Mouse (Mus musculus): ENCODE results near the gene Dennd1a.

The Dennd1a gene

GRCm38 (mm10) chr2:37881262-37881913 lies 405.8 kb downstream of the Dennd1a start:
- DNase-seq (ENCODE audit: low read depth, low spot score), result no peak

GRCm38 (mm10) chr2:37879697-37880096 lies 407.5 kb downstream of the Dennd1a start:
- no peak for DNase-seq (ENCODE audit: low read depth, low spot score)

GRCm38 (mm10) chr2:37872791-37873190 lies 414.4 kb downstream of the Dennd1a start:
- no peak for DNase-seq (ENCODE audit: low read depth, low spot score)

GRCm38 (mm10) chr2:37869628-37870027 lies 417.6 kb downstream of the Dennd1a start:
- DNase-seq (ENCODE audit: low read depth, low spot score), result peak; percentile 37

- no peak for DNase-seq (ENCODE audit: low read depth, low spot score)
Observed at GRCm38 (mm10) chr2:37867387-37867786, 419.8 kb downstream of the Dennd1a start.

- peak; percentile 60 for DNase-seq (ENCODE audit: low read depth, low spot score)
Observed at GRCm38 (mm10) chr2:37857472-37857871, 429.7 kb downstream of the Dennd1a start.

GRCm38 (mm10) chr2:37856955-37857354 lies 430.2 kb downstream of the Dennd1a start:
- DNase-seq (ENCODE audit: low read depth, low spot score), result no peak

GRCm38 (mm10) chr2:37855226-37855625 lies 432.0 kb downstream of the Dennd1a start:
- no peak for DNase-seq (ENCODE audit: low read depth, low spot score)

- DNase-seq (ENCODE audit: low read depth, low spot score), result no peak
Observed at GRCm38 (mm10) chr2:37853878-37854435, 433.2 kb downstream of the Dennd1a start.

- DNase-seq (ENCODE audit: low read depth, low spot score), result no peak
Observed at GRCm38 (mm10) chr2:37850626-37851025, 436.6 kb downstream of the Dennd1a start.

- DNase-seq (ENCODE audit: low read depth, low spot score), result no peak
Observed at GRCm38 (mm10) chr2:37849357-37849756, 437.8 kb downstream of the Dennd1a start.

- DNase-seq (ENCODE audit: low read depth, low spot score), result peak; percentile 29
Observed at GRCm38 (mm10) chr2:37842719-37843118, 444.5 kb downstream of the Dennd1a start.

GRCm38 (mm10) chr2:37842151-37842569 lies 445.0 kb downstream of the Dennd1a start:
- peak; percentile 59 for DNase-seq (ENCODE audit: low read depth, low spot score)

GRCm38 (mm10) chr2:37839922-37840321 lies 447.3 kb downstream of the Dennd1a start:
- DNase-seq (ENCODE audit: low read depth, low spot score), result no peak

- no peak for DNase-seq (ENCODE audit: low read depth, low spot score)
Observed at GRCm38 (mm10) chr2:37838202-37838984, 448.8 kb downstream of the Dennd1a start.

- no peak for DNase-seq (ENCODE audit: low read depth, low spot score)
Observed at GRCm38 (mm10) chr2:37837542-37837941, 449.6 kb downstream of the Dennd1a start.

GRCm38 (mm10) chr2:37836926-37837325 lies 450.3 kb downstream of the Dennd1a start:
- DNase-seq (ENCODE audit: low read depth, low spot score), result no peak

- DNase-seq (ENCODE audit: low read depth, low spot score), result no peak
Observed at GRCm38 (mm10) chr2:37832253-37832652, 454.9 kb downstream of the Dennd1a start.

- no peak for DNase-seq (ENCODE audit: low read depth, low spot score)
Observed at GRCm38 (mm10) chr2:37829758-37830275, 457.4 kb downstream of the Dennd1a start.

- no peak for DNase-seq (ENCODE audit: low read depth, low spot score)
Observed at GRCm38 (mm10) chr2:37823826-37824225, 463.4 kb downstream of the Dennd1a start.

GRCm38 (mm10) chr2:37822122-37822521 lies 465.1 kb downstream of the Dennd1a start:
- no peak for DNase-seq (ENCODE audit: low read depth, low spot score)

GRCm38 (mm10) chr2:37819526-37820152 lies 467.6 kb downstream of the Dennd1a start:
- DNase-seq (ENCODE audit: low read depth, low spot score), result no peak
